ENCODE assay signal across 9 mouse cellular contexts in the genomic region with DNA sequence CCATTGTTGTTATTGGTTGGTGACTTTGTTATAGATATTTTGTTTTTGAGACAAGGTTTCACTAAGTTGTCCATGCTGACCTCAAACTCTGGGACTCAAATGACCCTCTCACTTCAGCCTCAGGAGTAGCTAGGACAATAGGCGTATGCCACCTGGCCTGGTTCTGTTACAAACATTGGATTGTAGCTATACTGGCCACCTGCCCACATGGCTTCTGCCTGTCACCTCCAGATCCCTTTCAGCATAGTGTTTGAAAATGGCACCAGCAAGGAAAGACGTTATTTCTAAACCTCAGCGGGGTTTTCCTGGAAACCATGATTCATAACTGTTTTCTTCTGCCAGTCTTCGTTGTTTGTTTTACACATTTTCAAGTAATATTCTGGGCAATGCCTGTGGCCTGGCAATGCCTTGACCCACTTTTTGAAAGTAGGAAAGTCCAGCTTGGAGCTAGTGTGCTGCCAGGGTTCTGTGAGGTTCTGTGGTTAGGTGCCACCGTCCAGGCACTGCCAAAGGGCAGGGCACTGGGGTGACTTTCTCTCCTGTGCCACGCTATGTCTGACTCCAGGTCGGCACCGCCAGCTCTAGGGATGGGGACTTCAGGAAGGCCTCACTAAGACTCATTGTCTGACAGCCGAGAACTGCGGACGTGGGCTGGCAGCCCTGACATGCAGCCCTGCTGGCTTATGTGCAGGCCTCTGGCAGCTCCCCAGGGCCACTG. TPM values are rescaled to one million over a fixed set of nuclear protein-coding genes. Genes with fewer than 3 reads are reported as not detected.
A peak's percentile ranks its signal among the peaks of the same experiment; 100 is the strongest.
DNase-seq lines count a peak whose midpoint lies in the region; ATAC-seq lines count a peak whose summit lies in the region.
"Had no signal": no experiment of that assay in that cellular context is flagged by ENCODE, and none has a peak within 500 bp of the region (broad histone marks: within the 10 kb centered on the region; RNA-seq: fewer than 3 reads in every experiment).

No protein-coding gene starts in this region.

- ATAC-seq in hematopoietic stem cell, adult 5-6 weeks (replicated peaks in 1 of 2; ENCODE audit: insufficient read depth in 1 of 2, low FRiP score in 2 of 2, low TSS enrichment in 1 of 2, low read depth in 1 of 2, poor library complexity in 2 of 2, severe bottlenecking in 2 of 2) = peak; percentile 52; a peak in 2 of 4 replicates
- no peak for ATAC-seq in monocyte, adult 5-6 weeks (replicated peaks; ENCODE audit: insufficient number of reproducible peaks, low FRiP score, low TSS enrichment, poor library complexity, severe bottlenecking)

- peak; percentile 51 for DNase-seq in kidney, postnatal 14 days
- DNase-seq in kidney, adult 8-10 months = no peak
- DNase-seq in adipocyte (ENCODE audit: low spot score) = peak; percentile 81
- peak; percentile 47 for DNase-seq in cerebellum, adult 11-12 months
- no peak for DNase-seq in natural killer cell, adult 2 months (ENCODE audit: low spot score in 2 of 2)

RNA-seq across cellular contexts. Expression of a gene that starts 10.3 kb away (rescaled TPM):
- total RNA-seq in hematopoietic stem cell, adult 5-6 weeks (2017) = 0.13 TPM in 1 of 2 replicates, not detected in the other
- not detected in 3 replicates for total RNA-seq in monocyte, adult 5-6 weeks (2017)
- total RNA-seq: layer of hippocampus, adult 18-20 months had no signal

RNA-seq across cellular contexts. Expression of a gene that starts 25.4 kb away (rescaled TPM):
- total RNA-seq in hematopoietic stem cell, adult 5-6 weeks (2017) = not detected in 2 replicates
- not detected in 3 replicates for total RNA-seq in monocyte, adult 5-6 weeks (2017)
- total RNA-seq: ES-E14; layer of hippocampus, adult 18-20 months had no signal

RNA-seq across cellular contexts. Expression of a gene that starts 53.7 kb away (rescaled TPM):
- total RNA-seq in hematopoietic stem cell, adult 5-6 weeks (2017) = 0.25 and 1.3 TPM in 2 replicates
- 0.38 to 0.58 TPM in 2 of 3 replicates, not detected in the other for total RNA-seq in monocyte, adult 5-6 weeks (2017)

Comparison
In these comparisons a context has a peak if more than half of its experiments do, and no peak if none do; other contexts are left out.
1. DNase-seq: peak in kidney, postnatal 14 days (single experiment), adipocyte (single experiment) and cerebellum, adult 11-12 months (single experiment); none in kidney, adult 8-10 months (0 of 2) and natural killer cell, adult 2 months (0 of 2).